Mouse (Mus musculus) liver, embryonic 18 days (tissue): ENCODE data around the gene Amer3. TPM values are rescaled to one million over a fixed set of nuclear protein-coding genes. Genes with fewer than 3 reads are reported as not detected.

ENCODE experiments used
- polyA plus RNA-seq: library from polyadenylated mRNA; depleted of rRNA; stranded (reverse); fragments of >200 nt; gene quantifications from 2 replicates; pipeline ENCODE4 v1.2.3, GENCODE M21; 2012; rRNA removed

The Amer3 gene
- not detected in 2 replicates for polyA plus RNA-seq

DNA sequence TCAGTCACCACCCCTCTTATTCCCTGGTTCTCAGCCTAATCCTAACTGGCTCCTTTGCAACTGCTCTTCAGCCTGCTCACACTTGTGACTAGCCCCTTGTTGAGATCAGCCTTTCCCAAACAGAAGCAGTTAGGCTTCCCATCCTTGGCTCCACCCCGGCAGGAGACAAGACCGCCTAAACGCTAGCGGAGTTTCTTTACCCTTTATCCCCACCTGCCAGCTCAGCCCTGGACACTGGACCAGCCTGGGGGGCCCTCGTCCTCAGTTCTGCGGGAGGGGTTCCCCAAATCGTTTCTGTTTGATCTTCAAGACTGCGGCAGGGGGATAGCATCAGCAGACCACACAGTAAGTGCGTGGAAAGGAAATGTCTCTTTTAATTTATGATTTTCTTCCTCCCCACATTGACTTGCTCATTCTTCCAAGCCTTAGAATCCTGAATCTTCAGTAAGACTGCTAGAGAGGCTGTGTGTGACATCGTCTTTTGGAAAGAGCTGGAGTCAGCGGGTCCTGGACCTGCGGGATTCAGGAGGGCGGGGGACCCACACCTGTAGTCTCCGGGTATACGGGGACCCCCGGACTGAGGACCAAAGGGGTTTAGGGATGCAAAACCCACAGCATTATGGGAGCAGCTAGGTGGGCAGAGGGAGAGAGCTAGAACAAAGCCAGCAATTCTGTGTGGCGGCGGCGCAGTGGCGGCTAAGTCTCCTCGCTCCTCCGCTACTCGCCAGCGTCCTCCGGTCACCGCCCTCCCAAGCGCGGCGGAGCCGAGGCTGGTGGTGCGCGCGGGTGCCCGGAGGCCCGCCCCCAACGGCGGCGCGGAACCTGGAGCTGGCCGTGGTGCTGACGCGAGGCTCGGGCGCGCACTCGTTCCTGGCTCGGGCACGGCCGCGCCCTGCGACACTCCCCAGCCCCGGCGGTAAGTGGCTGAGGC is at the start of gene Amer3:
Amer3 (plus strand) TSS at position 807 of the 931 bp plus-strand sequence.

DNA sequence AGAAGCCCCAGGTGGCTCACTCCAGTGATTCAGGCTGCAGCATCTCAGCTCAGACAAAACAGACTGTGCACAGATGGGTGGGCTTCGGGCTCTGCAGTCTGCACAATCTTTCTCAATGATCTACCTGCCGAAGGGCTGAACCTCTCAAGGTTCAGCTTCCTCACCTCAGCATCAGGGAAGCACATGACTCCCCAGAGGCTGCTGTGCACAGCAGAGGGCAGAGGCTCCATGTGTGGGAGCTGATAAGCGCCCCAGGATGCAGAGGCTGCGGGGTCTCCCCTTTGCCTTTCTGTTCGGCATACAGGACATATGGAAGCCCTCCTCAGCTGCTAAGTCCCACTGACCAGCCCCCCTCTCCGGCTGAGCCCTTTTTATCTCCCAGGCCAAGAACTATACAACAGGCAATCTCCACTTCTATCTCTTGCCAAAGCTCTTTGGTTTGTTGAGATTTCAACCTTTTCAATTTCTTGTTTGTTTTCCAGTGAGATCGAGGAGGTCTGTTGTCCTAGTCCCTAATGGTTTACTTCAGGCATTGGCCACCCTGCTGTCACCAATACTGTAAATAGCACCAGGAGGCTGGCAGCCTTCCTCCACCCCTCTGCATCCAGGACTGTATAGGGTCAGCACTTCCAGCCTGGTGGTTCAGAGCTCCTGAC is 44.3 kb upstream of the Amer3 start, which contains the start of gene Cfc1:
Cfc1 (plus strand) TSS at position 606 of the 656 bp plus-strand sequence.

DNA sequence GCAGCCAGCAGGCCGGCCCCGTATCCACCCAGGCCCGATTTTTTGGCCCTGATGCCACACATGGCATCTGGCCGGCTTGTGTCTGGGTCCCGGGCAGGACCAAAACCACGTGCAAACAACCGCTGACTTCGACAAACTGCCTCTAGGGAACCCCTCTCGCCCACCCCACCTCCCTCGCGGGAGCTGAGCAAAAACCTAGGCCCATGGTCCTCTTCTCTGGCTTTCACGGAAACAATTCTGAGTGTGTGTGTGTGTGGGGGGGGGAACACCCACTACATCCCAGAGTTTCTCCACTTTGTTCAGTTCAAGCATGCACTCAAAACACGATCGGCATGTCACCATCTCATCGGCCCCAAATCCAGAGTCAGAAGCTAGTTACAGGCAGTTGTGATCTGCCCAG is 18.6 kb upstream of the Amer3 start, which contains the start of gene Prss40:
Prss40 (minus strand) TSS at position 101 of the 400 bp plus-strand sequence.

Other genes with a start within 250 kb of the Amer3 start
- gene Ccdc115, start 140.0 kb upstream of the Amer3 start, polyA plus RNA-seq: 20.4 and 21.4 TPM in 2 replicates
- gene Imp4, start 139.8 kb upstream of the Amer3 start, polyA plus RNA-seq: 19.1 and 22.2 TPM in 2 replicates
- 35.9 and 36.7 TPM in 2 replicates for gene Ptpn18, start 119.9 kb upstream of the Amer3 start, polyA plus RNA-seq
- gene Prss39, start 81.2 kb upstream of the Amer3 start, polyA plus RNA-seq: 0.04 and 0.05 TPM in 2 replicates
- not detected in 2 replicates for gene Cfc1, start 44.0 kb upstream of the Amer3 start, polyA plus RNA-seq
- not detected in 2 replicates for gene Prss40, start 18.7 kb upstream of the Amer3 start, polyA plus RNA-seq